Mouse (Mus musculus): ENCODE results near the gene Apoe. TPM values are rescaled to one million over a fixed set of nuclear protein-coding genes. Genes with fewer than 3 reads are reported as not detected.

Gene Apoe
- total RNA-seq (2021) = 1,000 to 10,000 TPM in 1 of 2 experiments, 100 to 1,000 TPM in 1; 927 to 1,142 TPM
- long read RNA-seq, experiment 1, transcript Apoe-205 (3 exons, 1,221 nt) = minor isoform, 40 of 2,728 reads
- long read RNA-seq, experiment 1, transcript Apoe-206 (4 exons, 1,408 nt) = major isoform, 2,151 of 2,728 reads
- long read RNA-seq, experiment 1, partial matches to known transcripts = 507 of 2,728 reads
- long read RNA-seq, experiment 1, other reads (novel, unspliced or antisense) = 24 of 2,728 reads
- long read RNA-seq, experiment 2, transcript Apoe-205 (3 exons, 1,221 nt) = minor isoform, 16 of 1,467 reads
- long read RNA-seq, experiment 2, transcript Apoe-206 (4 exons, 1,408 nt) = major isoform, 1,065 of 1,467 reads
- long read RNA-seq, experiment 2, partial matches to known transcripts = 6 of 1,467 reads
- long read RNA-seq, experiment 2, other reads (novel, unspliced or antisense) = 377 of 1,467 reads

DNA sequence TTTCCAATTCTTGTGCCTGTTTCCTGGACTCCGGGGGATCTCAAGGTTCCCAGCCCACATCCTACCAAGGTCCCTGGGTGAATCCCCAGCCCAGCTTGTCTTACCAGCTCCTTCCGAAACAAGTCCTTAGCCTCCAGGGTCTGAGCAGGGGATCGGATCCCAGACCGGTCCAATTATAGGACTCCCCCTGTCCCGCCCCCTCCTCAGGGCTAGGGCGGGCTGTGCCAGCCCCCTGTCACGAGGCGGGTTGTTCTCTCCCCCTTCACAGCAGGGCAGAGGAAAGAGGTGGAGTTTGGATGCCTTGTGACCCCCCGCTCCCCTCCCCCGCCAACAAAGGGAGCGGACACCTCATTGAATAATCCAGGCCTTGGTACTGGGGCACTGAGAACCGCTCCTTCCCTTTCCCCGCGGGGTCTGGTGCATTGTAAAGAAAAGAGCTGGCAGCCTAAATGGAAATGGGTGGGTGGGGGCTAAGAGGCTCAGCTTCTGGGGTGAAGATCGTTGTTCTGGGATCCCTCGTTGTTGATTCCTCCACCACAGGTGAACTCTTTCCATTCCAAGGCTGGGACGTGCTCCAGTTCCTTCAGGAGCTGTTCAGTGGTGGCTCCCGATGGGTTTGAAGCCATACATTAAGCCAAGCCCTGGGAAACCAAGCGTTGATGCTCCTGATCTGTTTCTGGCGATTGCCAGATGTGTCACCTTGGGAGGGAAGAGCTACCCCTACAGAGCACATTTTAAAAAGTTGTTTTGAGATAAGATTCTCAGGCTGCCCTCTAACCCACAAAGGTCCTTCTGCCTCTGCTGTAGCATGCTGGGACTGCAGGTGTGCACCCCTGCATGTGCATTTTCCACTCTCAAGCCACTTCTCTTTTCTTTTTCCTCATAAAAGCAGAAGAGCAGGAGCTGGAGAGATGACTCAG lies at the start of gene Apoe:
Gene Apoe (minus strand): TSS at position 282 of the 920 bp plus-strand sequence.
- peak; percentile 67 to 84 for DNase-seq

DNA sequence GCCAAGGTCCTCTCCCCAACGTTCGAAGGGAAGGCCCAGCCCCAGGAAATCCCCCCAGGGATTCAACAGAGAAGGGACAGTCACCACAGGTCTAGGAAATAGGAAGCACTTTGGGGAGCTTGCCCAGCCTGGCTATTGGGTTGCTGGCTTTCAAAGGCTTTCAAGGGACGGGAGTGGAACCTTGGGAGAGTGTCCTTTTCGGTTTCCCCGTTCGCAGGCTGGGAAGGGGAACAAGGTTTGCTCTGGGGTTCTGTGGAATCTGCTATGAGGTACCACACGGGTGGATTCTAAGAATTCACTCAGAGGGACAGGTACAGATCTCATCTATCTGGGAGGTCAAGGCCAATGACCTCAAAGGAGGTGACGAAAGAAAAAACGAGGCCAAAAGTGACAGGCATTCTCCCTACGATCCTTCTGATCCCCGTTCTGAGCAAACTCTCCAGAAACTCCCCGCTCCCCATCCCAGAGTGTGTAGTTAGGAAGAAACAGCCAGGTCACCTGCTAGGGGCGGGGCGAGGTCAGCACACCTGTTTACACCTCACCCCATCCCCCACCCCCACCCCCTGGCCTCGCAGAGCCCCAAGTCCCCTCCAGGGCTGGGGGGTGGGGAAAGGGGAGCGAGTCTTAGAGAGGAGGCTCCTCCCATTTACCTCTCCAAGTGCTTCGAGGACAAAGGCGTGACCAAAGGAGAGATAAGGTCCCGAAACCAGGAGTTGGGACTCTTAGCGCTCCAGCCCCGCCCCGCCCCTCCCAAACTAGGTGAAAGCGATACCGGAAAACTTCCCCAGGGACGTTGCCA lies 48.6 kb upstream of the Apoe start:
- peak; percentile 33 to 35 for DNase-seq

DNA sequence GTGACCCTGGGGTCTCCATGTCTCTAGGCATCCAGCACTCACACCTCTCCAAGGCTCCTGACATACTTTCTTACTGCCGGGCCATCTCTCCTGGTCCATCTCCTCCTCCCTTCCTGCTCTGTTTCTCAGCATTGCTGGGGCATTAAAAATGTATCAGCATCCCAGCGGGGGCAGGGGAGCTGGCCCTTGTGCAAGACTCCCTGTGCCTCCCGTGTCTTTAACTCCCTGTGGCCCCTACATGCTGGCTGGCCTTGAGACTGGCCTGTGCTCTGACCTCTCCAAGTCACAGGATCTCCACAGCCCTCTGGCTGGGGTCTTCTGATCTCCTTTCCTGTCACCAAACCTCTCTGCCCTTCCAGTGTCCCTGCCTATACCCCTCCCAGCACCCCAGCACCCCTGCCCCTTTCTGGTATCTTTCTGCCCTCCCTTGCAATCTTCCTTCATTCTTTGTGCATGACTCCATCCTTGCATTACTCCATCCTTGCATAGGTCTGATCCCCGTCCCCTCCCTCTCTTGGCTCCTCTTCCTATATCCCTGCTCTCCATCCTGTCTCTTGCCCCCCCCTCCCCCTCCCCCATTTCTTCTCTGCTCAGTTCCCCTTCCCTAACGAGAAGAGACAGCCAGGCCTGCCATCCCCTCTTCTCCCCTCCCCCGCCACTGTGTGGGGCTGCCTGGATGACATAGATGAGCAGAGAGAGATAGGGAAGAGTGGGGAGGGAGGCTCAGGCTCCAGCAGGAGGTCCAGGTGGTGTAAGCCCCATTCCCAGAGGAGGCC lies 47.6 kb upstream of the Apoe start:
- peak; percentile 36 to 53 for DNase-seq

DNA sequence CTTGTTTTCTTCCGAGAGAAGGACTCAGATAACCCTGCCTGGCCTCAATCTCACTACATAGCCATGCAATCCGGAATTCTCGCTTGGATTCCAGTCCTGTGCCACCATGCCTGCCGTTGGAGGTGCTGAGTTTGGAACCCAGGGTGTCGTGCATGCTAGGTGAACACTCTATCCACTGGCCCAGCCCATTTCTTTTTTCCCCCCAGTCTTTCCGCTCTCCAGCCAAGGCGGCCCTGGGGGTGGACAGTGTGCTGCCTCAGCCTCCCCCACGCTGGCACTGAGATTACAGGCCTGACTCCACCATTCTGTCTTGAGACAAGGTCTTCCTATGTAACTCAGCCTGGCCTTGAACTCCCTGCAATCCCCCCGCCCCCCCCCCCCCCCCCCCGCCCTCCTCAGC lies 47.0 kb upstream of the Apoe start:
- no peak for DNase-seq

DNA sequence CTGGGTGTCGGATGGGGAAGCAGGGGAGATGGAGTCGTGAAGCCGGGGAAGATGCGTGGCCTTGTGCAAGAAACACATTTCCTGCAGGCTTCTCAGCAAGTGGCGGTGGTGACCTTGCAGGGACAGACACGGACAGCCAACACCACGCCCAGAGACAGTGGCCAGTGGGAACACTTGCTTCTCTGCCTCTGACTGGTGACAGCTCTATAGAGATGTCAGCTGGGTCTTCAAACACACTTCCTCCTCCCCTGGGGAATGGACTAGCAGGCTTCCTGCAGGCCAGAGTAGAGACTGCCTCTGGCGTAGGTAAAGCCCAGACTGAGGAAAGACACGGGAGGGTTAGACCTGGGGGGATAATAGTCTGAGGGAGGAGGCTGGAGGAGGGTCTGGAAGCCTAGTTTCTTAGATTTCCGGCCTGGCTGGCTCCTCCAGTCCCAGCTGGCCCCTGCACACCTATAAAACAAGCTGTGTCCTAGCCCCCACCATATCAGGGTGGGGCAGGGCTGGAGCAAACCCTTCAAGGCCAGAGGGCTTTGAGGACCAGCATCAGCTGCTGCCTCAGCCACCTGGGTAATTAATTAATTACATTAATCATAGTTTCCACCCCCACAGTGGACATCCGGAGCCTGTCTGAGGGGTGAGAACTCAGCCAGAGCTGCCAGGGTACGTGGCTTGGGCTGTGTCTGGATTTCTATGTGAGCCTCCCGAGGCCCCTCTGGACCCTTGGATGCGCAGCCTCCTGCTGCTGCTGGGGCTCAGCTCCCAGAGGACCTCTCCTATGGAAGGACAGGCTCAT lies 45.8 kb upstream of the Apoe start:
- peak; percentile 79 to 81 for DNase-seq

DNA sequence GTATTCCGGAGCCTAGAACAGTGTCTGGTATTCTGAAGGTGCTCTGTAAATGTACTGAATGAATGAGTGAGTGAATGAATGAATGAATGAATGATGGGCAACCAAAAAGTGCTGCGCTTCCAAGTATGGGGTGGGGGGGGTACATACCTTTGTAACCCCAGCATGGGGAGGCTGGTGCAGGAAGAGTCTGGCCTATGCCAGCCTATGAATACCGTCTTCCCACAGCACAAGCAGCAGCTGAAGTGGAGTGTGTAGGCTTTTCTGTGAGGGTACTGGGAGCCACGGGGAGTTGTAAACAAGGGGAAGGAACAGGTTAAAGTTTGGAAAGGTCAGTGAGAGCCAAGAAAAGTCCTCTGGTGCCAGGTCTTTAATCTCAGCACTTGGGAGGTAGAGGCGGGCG lies 44.8 kb upstream of the Apoe start:
- no peak for DNase-seq

DNA sequence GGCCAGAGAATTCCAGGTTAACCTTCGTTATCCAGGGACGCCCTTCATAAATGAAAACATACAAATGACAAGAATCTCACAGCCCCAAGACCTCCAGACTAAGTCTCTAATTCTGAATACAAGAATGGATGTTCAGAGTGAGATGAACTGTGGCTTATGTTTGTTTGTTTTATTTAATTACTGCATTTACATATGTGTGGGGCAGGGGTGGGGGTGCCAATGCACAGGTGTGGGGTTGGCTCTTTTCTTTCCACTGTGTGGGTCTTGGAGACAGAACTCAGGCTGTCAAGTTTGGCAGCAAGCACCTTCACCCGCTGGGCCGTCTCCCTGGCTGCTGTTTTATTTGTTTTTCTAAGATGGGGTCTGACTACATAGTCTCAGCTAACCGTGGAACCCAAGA lies 43.5 kb upstream of the Apoe start:
- no peak for DNase-seq

DNA sequence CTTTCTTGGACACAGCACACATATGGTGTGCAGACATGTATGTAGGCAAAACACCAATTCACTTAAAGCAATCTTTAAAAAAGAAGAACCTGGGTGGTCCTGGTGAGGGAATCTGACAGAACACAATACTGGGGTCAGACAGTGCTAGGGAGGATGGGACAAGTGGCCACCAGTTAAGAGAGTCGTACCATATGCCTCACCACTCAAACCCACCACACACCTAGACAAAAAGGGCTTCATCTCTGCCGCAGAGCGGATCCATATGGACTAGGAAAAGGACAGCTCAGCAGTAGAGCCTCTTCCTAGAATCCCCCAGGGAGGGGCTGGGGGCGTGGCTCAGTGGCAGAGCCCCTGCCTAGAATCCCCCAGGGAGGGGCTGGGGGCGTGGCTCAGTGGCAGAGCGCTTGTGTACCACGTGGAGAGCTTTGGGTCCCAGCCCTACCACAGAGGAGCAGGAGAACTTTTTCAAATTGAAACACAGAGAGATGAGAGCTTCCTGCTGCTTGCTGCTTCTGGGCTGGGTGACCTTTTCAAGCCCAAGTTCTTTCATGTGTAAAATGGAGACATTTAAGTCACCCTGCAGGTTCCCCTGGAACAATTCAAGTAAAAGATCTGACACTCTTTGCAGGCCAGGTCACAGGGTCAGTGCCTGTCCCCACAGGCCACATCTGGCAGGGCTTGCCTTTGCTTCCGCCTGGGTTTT lies 42.5 kb upstream of the Apoe start:
- DNase-seq = peak in 1 of 2 experiments; percentile 69

DNA sequence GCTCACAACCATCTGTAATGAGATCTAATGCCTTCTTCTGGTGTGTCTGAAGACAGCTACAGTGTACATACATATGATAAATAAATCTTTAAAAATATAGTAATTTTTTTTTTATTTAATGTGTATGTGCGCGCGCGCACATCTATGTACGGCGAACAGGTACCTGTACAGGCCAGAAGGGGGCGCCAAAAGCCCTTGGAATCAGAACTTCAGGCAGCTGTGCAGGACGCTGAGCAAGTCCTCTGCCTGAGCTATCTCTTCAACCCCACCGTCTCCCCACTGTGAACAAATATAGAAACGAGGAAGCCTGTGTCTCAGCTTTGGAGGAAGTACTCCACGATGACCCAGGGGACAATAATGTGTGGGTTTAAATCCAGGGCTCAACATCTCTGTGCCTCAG lies 41.3 kb upstream of the Apoe start:
- DNase-seq = peak; percentile 25 to 61

DNA sequence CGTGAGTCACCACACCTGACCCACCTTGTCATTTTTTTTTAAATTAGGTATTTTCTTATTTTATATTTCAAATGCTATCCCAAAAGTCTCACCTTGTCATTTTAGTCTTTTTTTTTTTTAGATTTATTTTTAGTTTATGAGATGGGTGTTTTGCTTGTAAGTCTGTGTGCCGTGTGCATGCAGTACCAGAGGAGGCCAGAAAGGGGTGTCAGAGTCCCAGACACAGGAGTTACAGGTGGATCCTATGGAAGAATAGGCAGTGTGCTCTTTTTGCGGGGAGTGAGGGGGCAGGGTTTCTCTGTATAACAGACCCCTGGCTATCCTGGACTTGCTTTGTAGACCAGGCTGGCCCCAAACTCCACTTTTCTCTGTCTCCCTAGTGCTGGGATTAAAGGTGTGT lies 39.8 kb upstream of the Apoe start:
- DNase-seq = no peak

DNA sequence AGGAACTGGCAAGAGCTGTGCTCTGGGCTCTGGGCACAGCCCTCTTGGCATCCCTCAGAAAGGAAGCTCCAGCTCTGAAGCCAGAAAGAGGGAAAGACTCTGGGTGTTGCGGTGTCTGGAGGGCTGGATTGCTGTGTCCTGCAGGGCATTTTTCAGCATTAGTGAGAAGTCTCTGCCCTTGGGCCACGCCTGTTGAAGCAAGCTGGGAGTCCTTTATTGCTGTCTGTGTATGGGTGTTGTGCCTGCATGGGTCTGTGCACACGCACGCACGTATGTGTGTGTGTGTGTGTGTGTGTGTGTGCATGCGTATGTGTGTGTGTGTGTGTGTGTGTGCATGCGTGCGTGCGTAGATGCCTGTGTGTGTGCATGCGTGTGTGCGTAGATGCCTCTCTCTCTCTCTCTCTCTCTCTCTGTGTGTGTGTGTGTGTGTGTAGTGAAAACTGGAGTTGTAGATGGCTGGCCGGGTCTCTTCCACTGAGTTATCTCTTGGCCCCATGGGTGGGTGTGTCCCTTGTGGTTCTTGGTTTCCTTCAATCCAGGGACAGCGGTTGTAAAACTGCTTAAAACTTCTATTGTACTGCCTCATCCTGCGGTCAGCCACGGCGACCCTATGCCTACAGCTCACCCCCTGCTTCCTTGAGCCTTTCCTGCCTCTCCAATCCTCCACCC lies 37.5 kb upstream of the Apoe start:
- DNase-seq = peak in 1 of 2 experiments; percentile 40

DNA sequence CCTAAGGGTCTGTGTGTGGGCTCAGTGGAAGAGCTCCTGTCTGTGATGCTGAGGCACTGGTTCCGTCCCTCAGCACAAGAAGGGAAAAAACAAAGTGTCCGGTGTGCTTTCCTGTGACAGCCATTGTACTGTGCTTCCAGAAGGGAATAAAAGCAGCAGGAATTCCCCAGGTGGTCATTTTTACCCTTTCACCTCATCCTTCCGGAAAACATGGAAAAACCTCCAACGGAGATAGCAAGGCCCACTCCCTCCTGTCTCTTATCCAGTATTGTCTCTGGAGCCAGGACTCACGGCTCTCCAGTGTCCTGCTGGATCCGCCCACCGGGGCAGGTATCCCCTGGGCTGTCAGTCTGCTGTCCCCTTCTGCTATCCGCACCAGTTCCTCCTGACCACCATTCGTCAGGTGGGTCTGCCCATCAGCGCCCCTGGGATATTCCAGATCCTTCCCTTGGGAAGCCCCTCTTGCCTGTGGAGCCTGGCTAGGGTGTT lies 35.2 kb upstream of the Apoe start:
- no peak for DNase-seq

DNA sequence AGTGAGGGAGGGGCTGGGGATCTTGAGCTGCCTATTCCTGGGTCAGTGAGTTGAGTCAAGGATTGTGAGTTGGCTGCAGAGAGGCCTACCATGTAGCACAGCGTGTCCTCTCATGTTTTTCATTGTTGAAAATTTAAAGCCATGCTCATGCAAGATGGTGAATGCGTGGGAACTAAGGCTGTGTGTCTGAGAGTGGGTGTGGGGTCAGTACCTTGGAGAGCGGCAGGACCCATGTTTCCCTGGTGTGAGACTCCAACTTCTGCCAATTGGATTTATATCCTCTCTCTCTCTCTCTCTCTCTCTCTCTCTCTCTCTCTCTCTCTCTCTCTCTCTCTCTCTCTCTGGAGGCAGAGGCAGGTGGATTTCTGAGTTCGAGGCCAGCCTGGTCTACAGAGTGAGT lies 27.6 kb upstream of the Apoe start:
- no peak for DNase-seq

DNA sequence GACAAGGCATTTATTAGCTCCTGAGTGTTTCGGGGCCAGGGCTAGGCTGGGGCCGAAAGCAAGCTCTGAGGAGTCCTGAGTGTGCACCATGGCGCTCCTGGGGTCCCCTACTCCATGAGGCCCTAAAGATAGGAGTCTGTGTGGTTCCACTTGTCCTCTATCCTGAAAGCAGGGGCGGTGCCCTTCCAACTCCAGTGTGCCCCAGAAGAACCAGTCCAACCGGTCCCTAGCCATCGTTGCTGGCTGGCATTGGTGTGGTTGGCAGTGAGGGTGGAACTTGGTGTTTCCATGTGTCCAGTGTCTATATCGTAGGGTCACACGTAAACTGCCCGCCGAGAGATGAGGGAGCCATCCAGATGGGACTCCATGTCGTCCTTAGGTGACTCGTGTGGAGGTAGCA lies 25.2 kb upstream of the Apoe start:
- DNase-seq = no peak

DNA sequence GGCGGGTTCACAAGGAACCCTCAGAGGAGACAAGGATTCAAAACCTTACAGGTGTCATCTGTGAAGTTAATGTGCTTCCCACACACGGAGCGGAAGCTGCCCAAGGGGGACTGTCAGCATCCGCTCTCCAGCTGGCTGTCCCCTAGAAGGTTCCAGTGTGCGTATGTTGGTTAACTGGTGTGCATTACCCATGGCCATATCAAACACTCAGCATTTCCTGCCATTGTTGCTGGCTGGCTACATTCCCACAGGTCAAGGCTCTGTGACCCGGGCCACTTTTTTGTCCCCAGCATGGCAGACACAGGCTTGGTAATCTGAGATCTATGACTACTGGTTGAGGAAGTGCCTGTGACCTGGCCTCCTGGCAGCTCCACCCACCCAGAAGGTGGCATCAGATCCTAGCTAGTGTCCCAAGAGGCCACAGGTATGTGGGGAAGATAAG lies 23.8 kb upstream of the Apoe start:
- peak; percentile 58 to 71 for DNase-seq

DNA sequence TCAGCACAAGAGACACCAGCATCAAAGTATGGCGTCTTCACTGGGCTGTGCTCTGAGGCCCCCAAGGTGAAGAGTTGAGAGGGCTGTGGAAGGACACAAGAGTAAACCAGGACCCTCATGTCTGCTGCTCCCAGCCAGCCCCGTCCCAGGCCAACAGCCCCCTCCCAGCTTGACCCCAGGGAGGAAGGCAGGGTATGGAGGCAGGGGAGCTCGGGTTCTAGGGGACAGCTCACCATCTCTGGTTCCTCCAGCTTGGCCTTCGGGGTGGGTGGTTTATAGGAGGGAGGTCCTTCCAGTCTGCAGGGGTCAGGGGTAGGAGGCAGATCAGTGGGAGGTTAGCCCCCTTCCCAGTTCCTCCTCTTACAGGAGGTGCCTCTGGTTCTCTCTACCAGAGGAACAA lies 20.2 kb upstream of the Apoe start:
- DNase-seq = no peak

DNA sequence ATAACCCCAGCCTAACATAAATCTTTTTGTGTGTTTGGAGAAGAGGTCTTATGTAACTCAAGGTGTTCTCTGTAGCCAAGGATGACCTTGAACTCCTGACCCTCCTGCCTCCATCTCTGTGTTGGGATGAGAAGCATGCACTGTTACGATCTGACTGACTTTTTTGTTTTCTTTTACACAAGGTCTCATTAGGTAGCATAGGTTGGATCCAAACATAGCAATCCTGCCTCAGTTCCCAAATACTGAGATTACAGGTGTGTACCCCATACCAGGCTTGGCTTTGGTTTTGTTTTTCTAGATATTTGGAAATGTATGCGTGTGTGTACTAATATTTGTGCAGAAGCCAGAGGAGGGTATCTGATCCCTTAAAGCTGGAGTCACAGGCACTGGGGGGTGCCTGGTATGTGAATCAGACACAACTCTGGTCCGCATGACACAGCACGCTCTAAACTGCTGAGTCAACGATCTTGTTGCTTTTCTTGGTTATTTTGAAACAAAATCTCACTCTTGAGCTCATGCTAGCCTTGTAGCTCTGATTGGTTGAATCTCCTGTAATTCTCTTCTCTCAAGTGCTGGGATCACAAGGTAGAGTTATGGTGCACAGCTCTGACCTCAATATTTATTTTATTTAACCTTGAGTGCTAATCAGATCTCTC lies 19.4 kb upstream of the Apoe start:
- no peak for DNase-seq

DNA sequence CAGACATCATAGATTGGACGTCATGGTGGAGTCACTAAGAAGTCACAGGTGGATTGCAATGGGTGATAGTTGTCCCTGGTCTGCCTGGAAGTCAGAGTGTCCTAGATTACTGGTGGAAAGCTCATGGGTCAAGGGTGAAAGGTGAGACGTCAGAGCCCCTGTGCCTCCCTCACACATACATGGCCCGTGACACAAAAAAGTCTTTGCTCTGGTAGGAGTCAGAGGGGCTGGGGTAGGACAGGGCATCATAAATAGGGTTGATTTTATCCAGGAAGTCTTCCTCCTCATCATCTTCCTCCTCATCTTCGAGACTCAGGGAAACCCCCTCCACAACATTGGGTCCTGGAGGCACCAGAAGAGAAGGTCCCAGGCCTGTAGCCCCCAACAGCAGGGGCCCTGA lies 18.4 kb upstream of the Apoe start:
- DNase-seq = no peak

DNA sequence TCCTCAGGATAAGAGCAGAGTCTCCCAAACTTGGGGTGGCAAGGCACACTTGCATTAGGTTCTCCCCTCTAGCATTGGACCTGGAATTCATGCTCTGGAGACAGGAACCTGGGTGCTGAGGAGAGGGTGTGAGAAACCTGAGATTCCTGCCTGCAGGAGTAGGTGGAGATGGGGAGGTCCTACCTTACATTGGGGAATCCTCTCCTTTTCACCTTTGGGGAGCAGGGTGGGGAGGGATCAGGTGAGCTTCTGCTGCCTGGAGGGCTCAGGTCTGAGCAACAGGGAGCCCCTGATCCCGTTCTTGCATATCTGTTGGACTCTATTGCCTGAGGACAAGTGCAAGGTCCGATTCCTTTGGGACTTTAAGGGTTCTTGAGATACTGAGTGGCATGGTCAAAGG lies 17.8 kb upstream of the Apoe start:
- DNase-seq = no peak
